Comparison of ENCODE assay signal across 10 mouse cellular contexts in the genomic region with DNA sequence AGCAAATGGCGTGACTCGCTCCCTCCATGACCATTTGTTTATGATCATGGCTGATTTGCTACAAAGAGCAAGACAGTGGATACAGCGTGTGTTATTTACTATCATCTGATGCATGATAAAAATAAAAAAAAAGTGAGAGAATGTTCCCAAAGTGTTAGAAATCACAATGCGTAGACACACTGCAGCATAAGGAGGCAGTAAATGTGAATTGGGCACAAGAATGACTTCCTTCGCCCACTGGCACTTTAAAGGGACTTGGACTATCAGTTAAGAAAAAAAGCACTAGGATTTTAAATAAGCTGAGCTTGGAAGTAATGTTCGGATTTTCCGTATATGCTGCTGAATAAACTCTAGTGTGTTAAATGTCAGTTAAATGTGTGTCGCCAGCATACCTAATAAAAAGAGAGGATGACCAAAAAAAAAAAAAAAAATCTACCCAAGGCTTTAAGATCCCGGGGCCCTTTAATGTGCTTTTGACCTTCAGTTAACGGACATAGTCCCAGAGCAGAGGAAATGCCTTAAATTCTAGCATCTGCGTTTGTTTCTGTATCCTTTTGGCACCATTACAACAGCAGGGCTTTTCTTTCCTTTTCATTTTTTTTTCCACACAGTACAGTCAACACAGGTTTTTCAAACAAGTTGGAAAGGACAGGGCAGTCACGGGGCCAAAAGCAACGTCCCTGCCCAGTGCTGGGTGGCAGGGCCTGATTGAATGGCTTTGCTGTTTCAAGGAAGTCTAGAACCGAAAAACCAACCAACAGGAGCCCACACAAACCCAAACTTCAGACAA. TPM values are rescaled to one million over a fixed set of nuclear protein-coding genes. Genes with fewer than 3 reads are reported as not detected.
DNase-seq lines count a peak whose midpoint lies in the region; ATAC-seq lines count a peak whose summit lies in the region.
"Had no signal": no experiment of that assay in that cellular context is flagged by ENCODE, and none has a peak within 500 bp of the region (broad histone marks: within the 10 kb centered on the region; RNA-seq: fewer than 3 reads in every experiment).

No protein-coding gene starts in this region.

- no peak for ATAC-seq in embryonic facial prominence, embryonic 15.5 days (ENCODE audit: insufficient number of reproducible peaks, low FRiP score, low TSS enrichment, low read depth)

- no peak overlapping the region for H3K4me2 ChIP-seq in embryonic facial prominence, embryonic 15.5 days (replicated peaks)

- DNase-seq in gastrocnemius, postnatal 14 days, result peak; percentile 21
- DNase-seq in gastrocnemius, adult 8-10 months (ENCODE audit: low spot score in 2 of 2), result no peak
- DNase-seq in kidney, adult 8-10 months, result peak; percentile 37 to 59
- peak; percentile 53 for DNase-seq in lung, postnatal 10 days
- no peak for DNase-seq in layer of hippocampus, postnatal 36 days
- DNase-seq in embryo, embryonic 10 days (ENCODE audit: low spot score), result no peak
- DNase-seq in thymus, postnatal 4 days, result no peak
- DNase-seq: B cell, adult 2 months; cerebellum, adult 18-20 months had no signal

- no peaks in the 10 kb centered on the region for H3K36me3 ChIP-seq in embryonic facial prominence, embryonic 15.5 days

- no peaks in the 10 kb centered on the region for H3K27me3 ChIP-seq in embryonic facial prominence, embryonic 15.5 days

- intact Hi-C loops in gastrocnemius, postnatal 14 days (cut with DNase I; ENCODE audit: low total_unique reads), result no loop called here

- H3K27ac ChIP-seq in embryonic facial prominence, embryonic 15.5 days (replicated peaks), result 0 out of 2 replicates have a peak overlapping the region, but pooled peaks have one; percentile 48

- H3K9ac ChIP-seq in embryonic facial prominence, embryonic 15.5 days, result no peak overlapping the region

- peaks cover 34% of the 10 kb centered on the region for H3K4me1 ChIP-seq in embryonic facial prominence, embryonic 15.5 days

- H3K9me3 ChIP-seq in embryonic facial prominence, embryonic 15.5 days (replicated peaks), result no peaks in the 10 kb centered on the region

- no peak overlapping the region for H3K4me3 ChIP-seq in embryonic facial prominence, embryonic 15.5 days (replicated peaks)

- 51% methylated on average over 14 of the region's 14 CpGs for WGBS in embryonic facial prominence, embryonic 15.5 days

RNA-seq across cellular contexts. Expression of a gene that starts 50.3 kb away (rescaled TPM):
- total RNA-seq in gastrocnemius, postnatal 14 days (2021), result 10 to 100 TPM; 19.3 to 20.1 TPM
- total RNA-seq in gastrocnemius, adult 8-10 months (2022), result 10 to 100 TPM; 57.1 to 90.0 (median 73.6) TPM
- polyA plus RNA-seq in embryonic facial prominence, embryonic 15.5 days (2015; fragmentation: Nextera tagmentation; extraction: Ambion mirVana), result 7.2 and 8.6 TPM in 2 replicates
- 100 to 1,000 TPM; 137 to 139 TPM for total RNA-seq in layer of hippocampus, postnatal 36 days (2021)

Comparison
In these comparisons a context has a peak if more than half of its experiments do, and no peak if none do; other contexts are left out.
1. DNase-seq: peak in gastrocnemius, postnatal 14 days (single experiment), kidney, adult 8-10 months (2 of 2) and lung, postnatal 10 days (single experiment); none in gastrocnemius, adult 8-10 months (0 of 2), layer of hippocampus, postnatal 36 days (0 of 2), embryo, embryonic 10 days (single experiment) and thymus, postnatal 4 days (single experiment).